Mouse (Mus musculus): Measurements from ENCODE around the gene Lamp1. TPM values are rescaled to one million over a fixed set of nuclear protein-coding genes. Genes with fewer than 3 reads are reported as not detected.

Gene Lamp1
- polyA plus RNA-seq, 1 experiment, result 634 TPM

DNA sequence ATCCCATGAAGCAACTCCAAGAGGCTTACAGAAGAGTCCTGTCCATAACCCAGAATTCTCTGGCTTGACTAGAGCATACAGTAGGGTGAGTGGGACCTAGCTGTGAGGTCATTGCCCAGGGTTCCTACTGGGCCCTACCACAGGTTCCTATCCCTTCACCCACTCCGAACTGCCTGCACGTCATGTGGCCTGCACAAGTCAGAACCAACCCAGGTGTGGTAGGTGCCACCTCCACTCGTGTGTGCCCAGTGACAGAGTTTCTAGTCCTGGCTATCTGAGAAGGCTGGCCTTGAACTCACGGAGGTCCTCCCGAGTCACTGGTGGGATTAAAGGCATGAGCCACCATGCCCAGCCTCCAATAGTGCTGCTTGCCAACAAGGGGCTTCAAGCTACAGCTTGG is 19.2 kb downstream of the Lamp1 start:
- Histone ChIP-seq H3K4me3 (ENCODE audit: control insufficient read depth, low read depth, low read length) (no peak overlapping the region), H3K27me3 (ENCODE audit: control insufficient read depth, insufficient read depth, low read length) (no peaks in the 10 kb centered on the region), H3K4me1 (ENCODE audit: control insufficient read depth, insufficient read depth, low read length) (no peaks in the 10 kb centered on the region; the same call in none of the 2 replicates), H3K36me3 (ENCODE audit: control insufficient read depth, insufficient read depth, low read length) (no peaks in the 10 kb centered on the region; the same call in 1 of the 2 replicates), H3K27ac (ENCODE audit: control insufficient read depth, insufficient read depth, low read depth, low read length) (no peak overlapping the region)
- TF ChIP-seq CTCF (IDR thresholded peaks at IDR 0.05; ENCODE audit: control insufficient read depth, insufficient read depth, insufficient replicate concordance, low read depth, low read length), result no peak
- TF ChIP-seq POLR2A (IDR thresholded peaks at IDR 0.05; ENCODE audit: control insufficient read depth, low read depth, low read length), result no peak

DNA sequence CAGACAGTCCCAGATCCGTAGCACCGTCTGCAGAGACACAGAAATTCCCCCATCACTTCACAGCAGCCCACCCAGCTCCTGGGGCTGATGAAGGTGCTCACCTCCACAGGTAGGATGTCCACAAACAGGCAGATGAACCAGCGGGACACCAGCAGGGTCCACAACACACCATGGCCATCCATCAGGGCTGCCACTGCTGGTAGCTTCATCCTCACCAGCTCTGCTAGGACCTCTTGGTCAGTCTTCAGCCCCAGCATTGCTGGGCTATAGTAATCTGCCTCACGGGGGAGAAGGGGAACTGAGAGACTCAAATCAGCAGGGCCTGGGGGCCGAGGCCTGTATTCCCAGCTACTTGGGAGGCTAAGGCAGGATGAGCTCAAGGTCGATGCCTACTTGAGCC is 20.5 kb downstream of the Lamp1 start:
- no peak overlapping the region for H3K27ac ChIP-seq (ENCODE audit: control insufficient read depth, insufficient read depth, low read depth, low read length)
- no peaks in the 10 kb centered on the region for H3K27me3 ChIP-seq (ENCODE audit: control insufficient read depth, insufficient read depth, low read length)
- no peak overlapping the region for H3K4me3 ChIP-seq (ENCODE audit: control insufficient read depth, low read depth, low read length)
- no peaks in the 10 kb centered on the region; the same call in 1 of the 2 replicates for H3K36me3 ChIP-seq (ENCODE audit: control insufficient read depth, insufficient read depth, low read length)
- peaks cover 2% of the 10 kb centered on the region for H3K4me1 ChIP-seq (ENCODE audit: control insufficient read depth, insufficient read depth, low read length)
- no peak for TF ChIP-seq POLR2A (IDR thresholded peaks at IDR 0.05; ENCODE audit: control insufficient read depth, low read depth, low read length)
- TF ChIP-seq CTCF (IDR thresholded peaks at IDR 0.05; ENCODE audit: control insufficient read depth, insufficient read depth, insufficient replicate concordance, low read depth, low read length), result no peak

DNA sequence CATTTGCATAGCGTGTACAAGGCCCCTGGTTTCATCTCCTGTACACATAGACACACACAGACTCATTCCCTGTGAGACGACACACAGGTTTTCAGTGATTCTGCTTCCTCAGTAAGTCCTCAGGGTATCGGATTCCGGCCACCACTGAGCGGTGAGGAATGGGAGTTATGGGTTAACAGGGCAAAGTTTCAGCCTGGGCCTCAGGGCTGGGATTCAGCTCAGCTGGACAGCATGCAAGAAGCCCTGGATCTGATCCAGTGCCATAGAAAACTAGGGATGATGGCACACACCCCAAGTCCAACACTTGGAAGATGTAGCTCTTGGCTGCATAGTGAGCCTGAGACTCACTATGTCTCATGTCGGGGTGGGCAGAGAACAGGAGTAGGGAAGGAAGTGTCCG is 21.0 kb downstream of the Lamp1 start:
- TF ChIP-seq CTCF (IDR thresholded peaks at IDR 0.05; ENCODE audit: control insufficient read depth, insufficient read depth, insufficient replicate concordance, low read depth, low read length) (no peak), POLR2A (IDR thresholded peaks at IDR 0.05; ENCODE audit: control insufficient read depth, low read depth, low read length) (no peak)
- Histone ChIP-seq H3K36me3 (ENCODE audit: control insufficient read depth, insufficient read depth, low read length) (no peaks in the 10 kb centered on the region; the same call in 1 of the 2 replicates), H3K4me3 (ENCODE audit: control insufficient read depth, low read depth, low read length) (no peak overlapping the region)

DNA sequence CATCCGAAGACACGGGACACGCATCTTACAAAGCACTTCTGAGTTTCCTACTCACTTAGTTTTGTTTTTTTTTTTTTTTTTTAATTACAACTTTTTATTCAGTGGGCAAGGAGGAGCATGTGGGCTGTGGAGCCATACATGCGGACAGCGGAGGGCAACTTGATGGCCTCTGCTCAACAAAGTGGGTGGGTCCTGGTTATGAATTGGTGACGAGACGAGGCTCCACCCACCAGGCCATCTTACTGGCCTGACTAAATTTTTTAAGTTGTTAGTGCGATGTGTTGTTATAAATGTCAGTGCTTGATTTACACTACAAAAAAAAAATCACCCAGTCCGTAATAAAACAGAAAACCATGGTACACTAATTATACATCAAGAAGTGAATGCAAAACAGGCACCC is 21.4 kb downstream of the Lamp1 start:
- Histone ChIP-seq H3K27ac (ENCODE audit: control insufficient read depth, insufficient read depth, low read depth, low read length) (no peak overlapping the region), H3K27me3 (ENCODE audit: control insufficient read depth, insufficient read depth, low read length) (no peaks in the 10 kb centered on the region), H3K4me1 (ENCODE audit: control insufficient read depth, insufficient read depth, low read length) (peaks cover 4% of the 10 kb centered on the region), H3K4me3 (ENCODE audit: control insufficient read depth, low read depth, low read length) (no peak overlapping the region), H3K36me3 (ENCODE audit: control insufficient read depth, insufficient read depth, low read length) (no peaks in the 10 kb centered on the region; the same call in 1 of the 2 replicates)
- TF ChIP-seq CTCF (IDR thresholded peaks at IDR 0.05; ENCODE audit: control insufficient read depth, insufficient read depth, insufficient replicate concordance, low read depth, low read length) (no peak), POLR2A (IDR thresholded peaks at IDR 0.05; ENCODE audit: control insufficient read depth, low read depth, low read length) (no peak)

More for the DNA sequence above, 21.0 kb downstream of the Lamp1 start:
- Histone ChIP-seq H3K27ac (ENCODE audit: control insufficient read depth, insufficient read depth, low read depth, low read length) (no peak overlapping the region), H3K4me1 (ENCODE audit: control insufficient read depth, insufficient read depth, low read length) (peaks cover 4% of the 10 kb centered on the region), H3K27me3 (ENCODE audit: control insufficient read depth, insufficient read depth, low read length) (no peaks in the 10 kb centered on the region)

DNA sequence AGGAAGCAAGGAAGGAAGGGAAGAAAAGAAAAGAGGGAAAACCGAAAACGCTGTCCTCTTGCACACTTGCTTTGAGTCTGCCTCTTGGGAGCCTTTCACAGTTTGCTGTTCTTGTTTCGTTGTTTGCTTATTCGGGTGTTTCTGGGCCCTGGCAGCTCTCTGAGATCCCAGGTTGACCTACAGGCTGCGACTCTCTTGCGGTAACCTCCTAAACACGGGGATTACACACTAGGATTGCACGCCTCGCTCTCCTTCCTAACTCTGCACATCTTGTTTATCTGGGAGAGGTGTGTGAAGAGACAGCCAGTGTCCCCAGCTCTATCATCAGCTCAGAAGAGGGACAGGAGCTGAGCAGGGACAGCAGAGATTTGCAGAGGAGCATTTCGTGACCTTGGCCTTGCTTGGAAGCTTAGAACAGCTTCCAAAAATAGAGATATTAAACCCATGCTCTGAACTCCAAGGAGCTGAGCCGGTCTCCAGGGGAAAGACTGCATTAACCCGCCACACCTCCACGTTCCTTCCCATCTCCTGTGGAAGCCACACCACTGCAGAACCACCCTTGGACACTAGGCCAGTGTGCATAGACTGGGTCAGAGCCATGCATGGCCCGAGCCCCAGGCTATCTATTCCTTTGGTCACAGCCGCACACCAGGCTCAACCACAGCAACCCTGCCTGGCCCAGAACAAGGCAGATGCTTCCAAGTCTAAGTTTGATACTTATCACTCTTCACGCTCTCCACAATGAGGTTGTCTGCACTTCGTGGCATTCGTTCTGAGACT is 22.1 kb downstream of the Lamp1 start:
- TF ChIP-seq POLR2A (IDR thresholded peaks at IDR 0.05; ENCODE audit: control insufficient read depth, low read depth, low read length) (no peak), CTCF (IDR thresholded peaks at IDR 0.05; ENCODE audit: control insufficient read depth, insufficient read depth, insufficient replicate concordance, low read depth, low read length) (no peak)
- no peaks in the 10 kb centered on the region for H3K27me3 ChIP-seq (ENCODE audit: control insufficient read depth, insufficient read depth, low read length)
- H3K36me3 ChIP-seq (ENCODE audit: control insufficient read depth, insufficient read depth, low read length), result no peaks in the 10 kb centered on the region
- no peak overlapping the region for H3K4me3 ChIP-seq (ENCODE audit: control insufficient read depth, low read depth, low read length)
- H3K4me1 ChIP-seq (ENCODE audit: control insufficient read depth, insufficient read depth, low read length), result peaks cover 4% of the 10 kb centered on the region
- H3K27ac ChIP-seq (ENCODE audit: control insufficient read depth, insufficient read depth, low read depth, low read length), result no peak overlapping the region

DNA sequence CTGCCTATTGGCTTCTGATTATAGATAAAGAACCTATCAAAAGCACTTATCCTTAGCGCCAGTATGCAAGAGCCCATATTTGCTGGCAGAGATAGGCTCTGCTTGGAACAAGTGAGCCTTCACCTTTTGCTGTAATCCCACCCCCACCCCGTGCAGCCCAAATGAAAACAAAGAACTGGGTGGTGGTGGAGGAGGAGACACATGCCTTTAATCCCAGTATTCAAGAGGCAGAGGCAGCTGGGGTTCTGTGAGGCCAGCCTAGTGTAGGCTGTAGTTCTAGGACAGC is 22.7 kb downstream of the Lamp1 start:
- peaks cover 4% of the 10 kb centered on the region for H3K4me1 ChIP-seq (ENCODE audit: control insufficient read depth, insufficient read depth, low read length)
- TF ChIP-seq POLR2A (IDR thresholded peaks at IDR 0.05; ENCODE audit: control insufficient read depth, low read depth, low read length), result no peak
- no peak for TF ChIP-seq CTCF (IDR thresholded peaks at IDR 0.05; ENCODE audit: control insufficient read depth, insufficient read depth, insufficient replicate concordance, low read depth, low read length)
- H3K27ac ChIP-seq (ENCODE audit: control insufficient read depth, insufficient read depth, low read depth, low read length), result no peak overlapping the region
- H3K27me3 ChIP-seq (ENCODE audit: control insufficient read depth, insufficient read depth, low read length), result no peaks in the 10 kb centered on the region
- H3K36me3 ChIP-seq (ENCODE audit: control insufficient read depth, insufficient read depth, low read length), result no peaks in the 10 kb centered on the region
- H3K4me3 ChIP-seq (ENCODE audit: control insufficient read depth, low read depth, low read length), result no peak overlapping the region

DNA sequence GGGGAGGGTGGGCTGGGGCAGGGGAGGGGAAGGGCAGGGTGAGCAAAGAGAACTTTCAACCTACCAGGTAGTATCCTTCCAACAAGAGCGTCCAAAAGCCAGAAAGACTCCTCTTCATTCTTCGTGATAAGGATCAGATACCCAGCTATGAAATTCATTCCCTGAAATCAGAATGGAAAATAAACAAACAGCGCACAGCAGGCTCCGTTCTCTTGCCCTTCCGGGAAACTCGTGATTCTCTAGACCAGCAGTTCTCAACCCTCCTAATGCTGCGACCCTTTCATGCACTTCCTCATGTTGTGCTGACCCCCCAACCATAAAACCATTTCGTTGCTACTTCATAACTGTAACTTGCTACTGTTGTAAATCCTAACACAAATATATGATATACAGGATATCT is 27.9 kb downstream of the Lamp1 start:
- H3K27ac ChIP-seq (ENCODE audit: control insufficient read depth, insufficient read depth, low read depth, low read length), result no peak overlapping the region
- no peak for TF ChIP-seq CTCF (IDR thresholded peaks at IDR 0.05; ENCODE audit: control insufficient read depth, insufficient read depth, insufficient replicate concordance, low read depth, low read length)
- no peak for TF ChIP-seq POLR2A (IDR thresholded peaks at IDR 0.05; ENCODE audit: control insufficient read depth, low read depth, low read length)
- no peaks in the 10 kb centered on the region for H3K27me3 ChIP-seq (ENCODE audit: control insufficient read depth, insufficient read depth, low read length)
- H3K4me3 ChIP-seq (ENCODE audit: control insufficient read depth, low read depth, low read length), result no peak overlapping the region
- no peaks in the 10 kb centered on the region; the same call in none of the 2 replicates for H3K36me3 ChIP-seq (ENCODE audit: control insufficient read depth, insufficient read depth, low read length)
- H3K4me1 ChIP-seq (ENCODE audit: control insufficient read depth, insufficient read depth, low read length), result peaks cover 6% of the 10 kb centered on the region
